Mouse (Mus musculus): ENCODE data around the gene Lif.

- TF ChIP-seq CTCF (IDR thresholded peaks at IDR 0.05; ENCODE audit: low read depth) (no peak), EP300 (IDR thresholded peaks at IDR 0.05; ENCODE audit: low read depth) (no peak)
Observed at GRCm38 (mm10) chr11:4318011-4318410, 60.7 kb downstream of the Lif start.

All from liver, embryonic 14.5 days (tissue).